Mouse (Mus musculus) C2C12 (cell line): ENCODE measurements around the gene Fntb. TPM values are rescaled to one million over a fixed set of nuclear protein-coding genes. Genes with fewer than 3 reads are reported as not detected.

Experiments used
- H3K27me3 ChIP-seq: one replicate; pipeline ENCODE4 v1.6.1; 2011; ENCODE audit not compliant: control insufficient read depth, insufficient read depth, insufficient read length
- H3K36me3 ChIP-seq: one replicate; pipeline ENCODE4 v1.6.1; 2011; ENCODE audit not compliant: control insufficient read depth, insufficient read depth
- H3K4me3 ChIP-seq: one replicate; pipeline ENCODE4 v1.5.1; 2011; ENCODE audit warnings: mild to moderate bottlenecking, control low read depth; ENCODE audit not compliant: poor library complexity, insufficient read depth, severe bottlenecking
- H3K79me2 ChIP-seq: one replicate; pipeline ENCODE4 v1.6.1; 2011; ENCODE audit not compliant: control insufficient read depth, insufficient read depth
- H3K79me3 ChIP-seq: one replicate; pipeline ENCODE4 v1.6.1; 2011; ENCODE audit warnings: low read depth, control low read depth
- H3ac ChIP-seq: one replicate; pipeline ENCODE3; 2011; ENCODE audit warnings: low read depth; ENCODE audit not compliant: control insufficient read depth, insufficient read length
- CEBPB ChIP-seq: IDR thresholded peaks from one replicate; pipeline ENCODE4 v1.6.1; 2011; ENCODE audit warnings: low read depth, mild to moderate bottlenecking, control low read depth, moderate library complexity
- CTCF ChIP-seq: IDR thresholded peaks from one replicate; pipeline ENCODE4 v1.5.1; 2011; ENCODE audit not compliant: control insufficient read depth, insufficient read depth, insufficient read length
- FOSL1 ChIP-seq: IDR thresholded peaks from one replicate; pipeline ENCODE4 v1.8.0; 2011; ENCODE audit warnings: mild to moderate bottlenecking, low read length; ENCODE audit not compliant: poor library complexity, insufficient read depth, severe bottlenecking
- MAX ChIP-seq: IDR thresholded peaks from one replicate; pipeline ENCODE4 v1.6.1; 2011; ENCODE audit warnings: mild to moderate bottlenecking, control low read depth
- MYOD1 ChIP-seq: IDR thresholded peaks from one replicate; pipeline ENCODE4 v1.6.1; 2011; ENCODE audit warnings: low read depth; ENCODE audit not compliant: control insufficient read depth, insufficient read length
- MYOG ChIP-seq: IDR thresholded peaks from one replicate; pipeline ENCODE4 v1.6.1; 2011; ENCODE audit not compliant: control insufficient read depth, insufficient read length; ENCODE audit errors: extremely low read depth
- USF1 ChIP-seq: IDR thresholded peaks from one replicate; pipeline ENCODE4 v1.6.1; 2011; ENCODE audit warnings: low read depth, mild to moderate bottlenecking, control low read depth, moderate library complexity
- polyA plus RNA-seq: library from polyadenylated mRNA; unstranded; fragments of >200 nt; fragmentation: generic; extraction: Trizol; gene quantifications from one replicate; pipeline ENCODE4 v1.2.1, GENCODE M21; 2012; ENCODE audit warnings: missing spikeins

Gene Fntb
- polyA plus RNA-seq, 1 experiment = 19.6 TPM

DNA sequence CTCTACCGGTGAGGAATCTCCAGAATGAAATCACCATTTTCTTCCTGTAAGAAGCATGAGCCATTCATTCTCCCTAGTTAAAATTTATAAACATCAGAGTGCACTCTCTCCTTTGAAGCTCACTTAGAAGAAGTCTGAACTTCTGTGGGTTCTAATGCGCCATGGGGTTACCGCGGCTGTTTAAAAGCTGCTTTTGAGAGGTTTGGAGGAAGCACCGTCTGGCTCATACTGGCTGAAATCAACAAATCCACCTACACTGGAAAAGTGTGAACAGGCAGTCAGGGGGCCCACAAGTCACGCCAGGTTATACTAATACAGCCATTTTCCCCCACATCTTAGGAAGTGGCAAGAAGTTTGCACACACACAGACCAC, 167.3 kb downstream of the Fntb start:
- no peak for TF ChIP-seq USF1
- TF ChIP-seq MYOD1 = no peak
- no peak for TF ChIP-seq FOSL1
- no peak for TF ChIP-seq CTCF
- no peak for TF ChIP-seq MAX
- no peak for TF ChIP-seq CEBPB
- no peak for TF ChIP-seq MYOG
- Histone ChIP-seq H3K36me3 (peaks cover 20% of the 10 kb centered on the region), H3ac (no peak overlapping the region)

GRCm38 (mm10) chr12:76934438-76934837, 169.0 kb downstream of the Fntb start:
- Histone ChIP-seq H3K36me3 (peaks cover 37% of the 10 kb centered on the region), H3K4me3 (no peak overlapping the region), H3K27me3 (no peaks in the 10 kb centered on the region), H3K79me3 (no peaks in the 10 kb centered on the region), H3ac (no peak overlapping the region), H3K79me2 (no peaks in the 10 kb centered on the region)
- TF ChIP-seq MYOG (no peak), USF1 (no peak), MYOD1 (no peak), CEBPB (no peak), CTCF (no peak), MAX (no peak), FOSL1 (no peak)

More for the DNA sequence above, 167.3 kb downstream of the Fntb start:
- H3K79me3 ChIP-seq = no peaks in the 10 kb centered on the region
- no peak overlapping the region for H3K4me3 ChIP-seq
- H3K27me3 ChIP-seq = no peaks in the 10 kb centered on the region
- no peaks in the 10 kb centered on the region for H3K79me2 ChIP-seq

GRCm38 (mm10) chr12:76936211-76936610, 170.8 kb downstream of the Fntb start:
- H3K36me3 ChIP-seq = peaks cover 54% of the 10 kb centered on the region
- no peaks in the 10 kb centered on the region for H3K79me3 ChIP-seq
- TF ChIP-seq USF1 (no peak), MYOG (no peak), CTCF (no peak), MYOD1 (no peak), CEBPB (no peak), FOSL1 (no peak), MAX (no peak)
- no peaks in the 10 kb centered on the region for H3K79me2 ChIP-seq
- no peaks in the 10 kb centered on the region for H3K27me3 ChIP-seq
- H3K4me3 ChIP-seq = no peak overlapping the region
- H3ac ChIP-seq = no peak overlapping the region

DNA sequence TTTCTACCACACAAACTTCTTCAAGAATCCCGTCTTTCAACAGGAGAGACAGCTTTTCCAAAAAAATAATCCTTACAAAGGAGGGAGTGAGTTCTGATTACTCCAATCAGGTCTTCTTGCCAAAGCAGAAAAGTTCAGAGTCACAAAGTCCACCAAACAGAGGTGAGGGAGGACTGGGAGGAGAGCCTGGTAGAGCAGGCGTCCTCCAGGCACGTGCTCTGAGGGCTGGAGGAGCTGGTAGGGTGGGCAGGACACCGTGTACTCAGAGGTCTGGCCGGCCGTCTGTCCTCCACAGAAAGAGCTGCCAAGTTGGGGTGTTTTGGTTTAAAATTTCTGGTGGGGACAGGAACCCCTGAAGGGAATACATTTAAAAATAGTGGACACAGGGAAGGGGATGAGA, 172.6 kb downstream of the Fntb start:
- TF ChIP-seq CTCF = no peak
- no peak for TF ChIP-seq MAX
- TF ChIP-seq FOSL1 = no peak
- TF ChIP-seq USF1 = no peak
- Histone ChIP-seq H3K4me3 (no peak overlapping the region), H3K79me3 (no peaks in the 10 kb centered on the region), H3K79me2 (peaks cover 9% of the 10 kb centered on the region), H3K36me3 (peaks cover 71% of the 10 kb centered on the region), H3ac (no peak overlapping the region), H3K27me3 (no peaks in the 10 kb centered on the region)

DNA sequence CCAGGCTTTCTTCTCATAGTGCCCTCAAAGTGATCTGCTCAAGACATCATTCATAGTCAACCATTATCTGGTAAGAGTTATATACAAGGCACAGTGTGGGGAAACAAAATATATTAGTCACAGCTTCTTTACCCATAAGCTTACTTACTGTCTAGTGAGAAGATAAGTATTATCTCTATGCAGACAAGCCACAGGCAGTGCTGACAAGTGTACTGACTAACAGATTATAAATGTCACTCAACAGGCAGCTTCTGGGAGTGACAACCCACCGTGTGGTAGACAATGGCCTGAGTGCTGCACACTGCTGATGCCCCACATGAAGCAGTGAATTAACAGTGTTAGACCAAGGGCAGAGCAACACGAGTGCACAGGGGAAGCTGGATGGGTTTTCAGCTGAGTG, 176.1 kb downstream of the Fntb start:
- peaks cover 14% of the 10 kb centered on the region for H3K79me2 ChIP-seq
- peaks cover 87% of the 10 kb centered on the region for H3K36me3 ChIP-seq
- H3K27me3 ChIP-seq = no peaks in the 10 kb centered on the region
- no peak overlapping the region for H3K4me3 ChIP-seq
- no peak overlapping the region for H3ac ChIP-seq
- TF ChIP-seq MYOG (no peak), MYOD1 (no peak), CEBPB (no peak), MAX (no peak), FOSL1 (no peak), CTCF (no peak), USF1 (no peak)
- H3K79me3 ChIP-seq = peaks cover 4% of the 10 kb centered on the region

DNA sequence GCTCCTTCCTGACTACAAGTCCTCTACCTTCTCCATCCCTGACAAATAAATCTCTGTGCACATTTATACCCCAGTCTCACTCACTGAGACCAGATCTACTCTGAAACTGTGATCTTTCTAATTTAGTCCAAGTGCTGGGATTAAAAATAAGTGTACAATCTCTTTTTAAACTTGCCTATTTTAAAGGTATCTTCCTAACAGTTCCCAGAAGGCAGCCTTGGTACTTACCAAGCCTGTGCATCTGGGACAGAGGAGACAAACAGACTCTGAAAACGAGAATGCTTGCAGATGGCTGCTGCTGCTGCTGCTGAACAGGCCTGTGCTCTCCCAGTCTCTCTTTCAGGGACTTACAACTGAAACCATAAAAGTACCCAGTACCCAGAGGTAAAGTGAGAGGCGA, 177.1 kb downstream of the Fntb start:
- Histone ChIP-seq H3K36me3 (peaks cover 87% of the 10 kb centered on the region), H3K4me3 (no peak overlapping the region), H3K27me3 (no peaks in the 10 kb centered on the region), H3K79me2 (peaks cover 14% of the 10 kb centered on the region), H3ac (no peak overlapping the region), H3K79me3 (peaks cover 4% of the 10 kb centered on the region)
- TF ChIP-seq MYOD1 (no peak), USF1 (no peak), MYOG (no peak), MAX (no peak), CEBPB (no peak), FOSL1 (no peak), CTCF (no peak)
